Mouse (Mus musculus): Measurements from ENCODE around the gene Ppat.

DNA sequence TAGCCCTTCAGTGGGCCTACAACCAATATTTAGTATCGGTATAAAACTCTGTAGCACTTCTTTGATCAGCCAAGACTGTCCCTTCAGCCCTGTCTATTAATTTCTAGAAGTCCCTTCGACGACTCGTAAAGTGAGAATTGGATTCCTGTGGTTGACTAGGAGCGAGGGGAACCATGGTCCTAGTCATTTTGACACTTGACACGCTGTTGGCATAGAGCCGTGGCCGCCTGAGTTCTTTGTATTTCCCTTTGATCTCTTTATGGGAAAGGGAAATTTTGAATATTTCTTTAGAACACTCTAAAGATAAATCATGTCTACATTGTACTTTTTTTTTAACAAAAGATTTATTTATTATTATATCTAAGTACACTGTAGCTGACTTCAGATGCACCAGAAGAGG is 24.4 kb upstream of the Ppat start:
- TF ChIP-seq POLR2A (IDR thresholded peaks at IDR 0.05; ENCODE audit: low read depth, low read length) (no peak), ETS1 (conservative IDR thresholded peaks at IDR 0.05; ENCODE audit: low read depth, low read length) (no peak), EP300 (IDR thresholded peaks at IDR 0.05; ENCODE audit: low read length) (no peak), SIN3A (IDR thresholded peaks at IDR 0.05; ENCODE audit: low read length) (no peak; the same call in 1 of the 2 replicates), POLR2AphosphoS2 (IDR thresholded peaks at IDR 0.05; ENCODE audit: low read depth, low read length) (no peak), CTCF (conservative IDR thresholded peaks at IDR 0.05 in 1 of 2, IDR thresholded peaks at IDR 0.05 in 1 of 2; ENCODE audit: low read depth in 2 of 2, low read length in 2 of 2) (no peak), GABPA (IDR thresholded peaks at IDR 0.05; ENCODE audit: insufficient replicate concordance, low read depth, low read length) (no peak)
